Mouse (Mus musculus): ENCODE results near the gene Tspan12. TPM values are rescaled to one million over a fixed set of nuclear protein-coding genes. Genes with fewer than 3 reads are reported as not detected.

Tspan12 gene
- total and polyA plus RNA-seq, 3 experiments = 0.10 to 1.9 TPM; not detected in 1

DNA sequence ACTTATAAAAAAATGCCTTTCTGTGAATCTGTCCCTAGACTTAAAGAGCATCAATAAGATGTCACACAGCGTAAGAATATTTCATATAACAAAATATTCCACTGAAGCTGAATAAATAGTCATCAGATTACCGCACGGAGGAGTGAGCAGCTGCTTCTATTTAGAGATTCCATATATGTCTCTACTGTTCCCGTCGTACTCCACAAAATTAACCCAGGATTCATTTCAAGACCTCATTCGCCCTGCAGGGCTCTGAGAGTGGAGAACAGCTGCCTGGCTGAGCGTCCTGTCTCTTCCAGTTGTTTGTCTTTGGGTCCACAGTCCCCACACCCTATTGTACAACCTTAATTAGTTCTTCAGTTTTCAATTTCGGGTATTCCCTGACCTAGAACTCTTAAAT lies 11.9 kb upstream of the Tspan12 start:
- no peaks in the 10 kb centered on the region for H3K9me3 ChIP-seq (replicated peaks)
- H3K4me3 ChIP-seq (ENCODE audit: low read depth, low read length) = no peak overlapping the region
- no peak for TF ChIP-seq GATA2 (IDR thresholded peaks at IDR 0.05; ENCODE audit: borderline replicate concordance, low read depth, low read length)
- no peak for TF ChIP-seq GATA1 (IDR thresholded peaks at IDR 0.05; ENCODE audit: borderline replicate concordance, low read length)
- no peak for TF ChIP-seq POLR2AphosphoS5 (IDR thresholded peaks at IDR 0.05; ENCODE audit: insufficient replicate concordance, low read depth, low read length)
- no peak for TF ChIP-seq CTCF (IDR thresholded peaks at IDR 0.05; ENCODE audit: low read depth, low read length)
- no peak for TF ChIP-seq TAL1 (conservative IDR thresholded peaks at IDR 0.05; ENCODE audit: low read depth, low read length)
- no peak for DNase-seq (ENCODE audit: low spot score)
- H3K4me1 ChIP-seq (ENCODE audit: insufficient read depth, low read depth, low read length) = no peaks in the 10 kb centered on the region; the same call in 1 of the 2 replicates
- ATAC-seq (ENCODE audit: extremely low read depth, insufficient number of reproducible peaks, low FRiP score, poor library complexity, severe bottlenecking) = no peak
- peaks cover 32% of the 10 kb centered on the region for H3K27me3 ChIP-seq (ENCODE audit: insufficient read depth, low read length)
- no peaks in the 10 kb centered on the region for H3K36me3 ChIP-seq (replicated peaks)

DNA sequence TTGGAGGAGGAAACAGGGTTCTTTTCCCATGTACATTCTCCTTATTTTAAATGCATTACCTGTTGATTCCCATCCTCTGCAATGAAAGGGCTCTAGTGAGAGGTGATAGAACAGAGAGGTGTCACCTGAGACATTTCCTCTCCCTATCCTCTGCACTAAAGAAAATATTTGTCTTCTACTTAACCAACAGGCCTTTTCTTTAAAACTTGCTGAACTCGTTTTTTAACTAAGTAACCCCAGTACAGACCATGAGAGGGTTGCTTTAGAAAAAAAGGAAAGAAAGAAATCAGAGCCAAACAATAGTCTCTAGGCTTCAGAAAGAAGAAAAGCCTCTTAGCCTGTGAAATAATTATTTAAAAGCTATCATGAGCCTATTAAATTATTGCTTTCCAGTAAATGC lies 11.2 kb upstream of the Tspan12 start:
- no peaks in the 10 kb centered on the region; the same call in 1 of the 2 replicates for H3K4me1 ChIP-seq (ENCODE audit: insufficient read depth, low read depth, low read length)
- peaks cover 36% of the 10 kb centered on the region for H3K27me3 ChIP-seq (ENCODE audit: insufficient read depth, low read length)
- TF ChIP-seq TAL1 (conservative IDR thresholded peaks at IDR 0.05; ENCODE audit: low read depth, low read length) (no peak), CTCF (IDR thresholded peaks at IDR 0.05; ENCODE audit: low read depth, low read length) (no peak), GATA2 (IDR thresholded peaks at IDR 0.05; ENCODE audit: borderline replicate concordance, low read depth, low read length) (no peak), GATA1 (IDR thresholded peaks at IDR 0.05; ENCODE audit: borderline replicate concordance, low read length) (no peak), POLR2AphosphoS5 (IDR thresholded peaks at IDR 0.05; ENCODE audit: insufficient replicate concordance, low read depth, low read length) (no peak)
- no peaks in the 10 kb centered on the region for H3K36me3 ChIP-seq (replicated peaks)
- no peaks in the 10 kb centered on the region for H3K9me3 ChIP-seq (replicated peaks)
- no peak for ATAC-seq (ENCODE audit: extremely low read depth, insufficient number of reproducible peaks, low FRiP score, poor library complexity, severe bottlenecking)
- no peak for DNase-seq (ENCODE audit: low spot score)
- no peak overlapping the region for H3K4me3 ChIP-seq (ENCODE audit: low read depth, low read length)

DNA sequence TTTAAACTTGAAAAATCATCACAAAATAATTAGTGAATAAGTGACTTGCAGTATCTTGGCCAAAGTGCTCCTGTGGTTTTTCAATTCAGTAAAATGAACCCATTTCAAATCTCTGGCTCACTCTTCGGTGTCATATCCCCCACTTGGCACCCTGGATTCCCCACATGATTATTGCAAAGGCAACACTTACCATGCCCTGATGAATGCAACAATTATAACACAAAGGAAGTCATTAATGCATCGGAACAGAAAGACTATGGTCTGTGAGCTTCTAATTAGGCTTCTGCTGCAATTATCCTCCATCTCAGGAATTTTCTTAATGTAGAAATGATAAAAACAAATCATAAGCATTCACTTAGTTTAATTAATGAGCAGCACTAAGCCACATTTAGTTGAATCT lies 9.0 kb upstream of the Tspan12 start:
- ATAC-seq (ENCODE audit: extremely low read depth, insufficient number of reproducible peaks, low FRiP score, poor library complexity, severe bottlenecking) = no peak
- H3K4me3 ChIP-seq (ENCODE audit: low read depth, low read length) = no peak overlapping the region
- no peaks in the 10 kb centered on the region; the same call in 1 of the 2 replicates for H3K4me1 ChIP-seq (ENCODE audit: insufficient read depth, low read depth, low read length)
- no peaks in the 10 kb centered on the region for H3K36me3 ChIP-seq (replicated peaks)
- no peak for TF ChIP-seq CTCF (IDR thresholded peaks at IDR 0.05; ENCODE audit: low read depth, low read length)
- no peak for TF ChIP-seq GATA1 (IDR thresholded peaks at IDR 0.05; ENCODE audit: borderline replicate concordance, low read length)
- no peak for TF ChIP-seq GATA2 (IDR thresholded peaks at IDR 0.05; ENCODE audit: borderline replicate concordance, low read depth, low read length)
- TF ChIP-seq TAL1 (conservative IDR thresholded peaks at IDR 0.05; ENCODE audit: low read depth, low read length) = no peak
- TF ChIP-seq POLR2AphosphoS5 (IDR thresholded peaks at IDR 0.05; ENCODE audit: insufficient replicate concordance, low read depth, low read length) = no peak
- H3K9me3 ChIP-seq (replicated peaks) = no peaks in the 10 kb centered on the region
- peaks cover 42% of the 10 kb centered on the region for H3K27me3 ChIP-seq (ENCODE audit: insufficient read depth, low read length)
- no peak for DNase-seq (ENCODE audit: low spot score)

DNA sequence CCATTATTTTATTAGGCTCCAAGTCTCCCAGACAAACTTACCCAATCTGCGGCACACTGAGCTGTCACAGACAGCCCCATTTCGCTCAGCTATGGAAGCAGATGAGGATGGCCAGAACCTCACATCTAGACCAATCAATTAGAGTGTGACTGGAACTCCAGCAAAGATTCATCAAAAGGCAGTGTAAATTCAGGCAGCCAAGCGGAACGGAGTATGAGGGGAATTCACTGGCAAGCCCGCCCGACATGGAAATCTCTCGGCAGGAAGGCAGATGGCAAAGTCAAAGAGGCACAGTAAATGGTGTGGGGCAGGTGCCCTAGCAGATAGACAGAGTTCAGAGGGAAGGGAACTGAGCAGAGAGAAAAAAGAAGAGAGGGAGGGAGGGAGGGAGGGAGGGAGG lies 5.5 kb upstream of the Tspan12 start:
- Histone ChIP-seq H3K36me3 (replicated peaks) (no peaks in the 10 kb centered on the region), H3K4me3 (ENCODE audit: low read depth, low read length) (no peak overlapping the region), H3K27me3 (ENCODE audit: insufficient read depth, low read length) (peaks cover 43% of the 10 kb centered on the region), H3K4me1 (ENCODE audit: insufficient read depth, low read depth, low read length) (no peaks in the 10 kb centered on the region; the same call in 1 of the 2 replicates), H3K9me3 (replicated peaks) (no peaks in the 10 kb centered on the region)
- TF ChIP-seq POLR2AphosphoS5 (IDR thresholded peaks at IDR 0.05; ENCODE audit: insufficient replicate concordance, low read depth, low read length) (no peak), GATA1 (IDR thresholded peaks at IDR 0.05; ENCODE audit: borderline replicate concordance, low read length) (no peak), TAL1 (conservative IDR thresholded peaks at IDR 0.05; ENCODE audit: low read depth, low read length) (no peak), GATA2 (IDR thresholded peaks at IDR 0.05; ENCODE audit: borderline replicate concordance, low read depth, low read length) (no peak), CTCF (IDR thresholded peaks at IDR 0.05; ENCODE audit: low read depth, low read length) (no peak)
- DNase-seq (ENCODE audit: low spot score) = no peak
- ATAC-seq (ENCODE audit: extremely low read depth, insufficient number of reproducible peaks, low FRiP score, poor library complexity, severe bottlenecking) = no peak

DNA sequence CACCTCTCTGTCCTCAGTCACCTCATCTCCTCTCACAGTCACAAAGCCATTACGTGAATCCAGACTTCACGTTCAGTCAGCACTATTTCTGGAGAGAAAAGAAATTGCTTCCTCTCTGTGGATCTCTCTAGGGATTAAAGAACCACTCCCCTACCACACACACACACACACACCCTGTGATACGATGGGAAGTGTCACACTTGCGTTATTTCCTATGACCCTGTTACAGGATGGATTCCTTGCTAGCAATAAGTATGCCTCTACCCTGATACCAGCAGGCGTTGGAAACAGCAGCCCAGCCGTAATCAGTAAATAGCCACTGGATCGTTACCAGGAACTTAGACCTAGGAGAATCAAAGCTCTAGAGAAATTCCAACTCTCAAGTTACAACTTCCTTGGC lies 3.6 kb upstream of the Tspan12 start:
- H3K4me3 ChIP-seq (ENCODE audit: low read depth, low read length) = no peak overlapping the region
- ATAC-seq (ENCODE audit: extremely low read depth, insufficient number of reproducible peaks, low FRiP score, poor library complexity, severe bottlenecking) = no peak
- DNase-seq (ENCODE audit: low spot score) = no peak
- no peak for TF ChIP-seq GATA2 (IDR thresholded peaks at IDR 0.05; ENCODE audit: borderline replicate concordance, low read depth, low read length)
- TF ChIP-seq TAL1 (conservative IDR thresholded peaks at IDR 0.05; ENCODE audit: low read depth, low read length) = no peak
- TF ChIP-seq CTCF (IDR thresholded peaks at IDR 0.05; ENCODE audit: low read depth, low read length) = no peak
- no peak for TF ChIP-seq POLR2AphosphoS5 (IDR thresholded peaks at IDR 0.05; ENCODE audit: insufficient replicate concordance, low read depth, low read length)
- no peak for TF ChIP-seq GATA1 (IDR thresholded peaks at IDR 0.05; ENCODE audit: borderline replicate concordance, low read length)
- peaks cover 43% of the 10 kb centered on the region for H3K27me3 ChIP-seq (ENCODE audit: insufficient read depth, low read length)
- no peaks in the 10 kb centered on the region for H3K9me3 ChIP-seq (replicated peaks)
- H3K4me1 ChIP-seq (ENCODE audit: insufficient read depth, low read depth, low read length) = peaks cover 4% of the 10 kb centered on the region
- no peaks in the 10 kb centered on the region for H3K36me3 ChIP-seq (replicated peaks)

DNA sequence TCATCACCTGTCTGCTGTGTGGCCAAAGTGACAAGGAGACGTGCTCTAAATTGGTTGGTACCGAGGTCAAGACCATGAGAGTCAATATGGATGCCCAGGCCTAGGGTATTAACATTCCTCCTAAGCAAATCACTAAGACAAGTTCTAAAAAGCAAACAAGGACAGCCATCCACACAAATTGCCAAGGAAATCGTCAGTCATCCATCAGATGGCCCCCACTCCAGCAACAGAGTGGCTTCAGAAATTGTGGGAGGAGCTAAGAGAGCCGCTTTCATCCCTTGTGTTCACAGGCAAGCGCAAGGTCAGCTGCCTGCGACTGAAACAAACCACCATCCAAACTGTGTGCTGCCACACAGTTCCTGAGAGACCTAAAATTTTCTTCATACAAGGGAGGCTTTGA lies 1.0 kb upstream of the Tspan12 start:
- Histone ChIP-seq H3K9me3 (replicated peaks) (no peaks in the 10 kb centered on the region), H3K27me3 (ENCODE audit: insufficient read depth, low read length) (peaks cover 33% of the 10 kb centered on the region), H3K4me1 (ENCODE audit: insufficient read depth, low read depth, low read length) (peaks cover 6% of the 10 kb centered on the region), H3K36me3 (replicated peaks) (peaks cover under 1% of the 10 kb centered on the region), H3K4me3 (ENCODE audit: low read depth, low read length) (no peak overlapping the region)
- no peak for ATAC-seq (ENCODE audit: extremely low read depth, insufficient number of reproducible peaks, low FRiP score, poor library complexity, severe bottlenecking)
- TF ChIP-seq POLR2AphosphoS5 (IDR thresholded peaks at IDR 0.05; ENCODE audit: insufficient replicate concordance, low read depth, low read length) (no peak), CTCF (IDR thresholded peaks at IDR 0.05; ENCODE audit: low read depth, low read length) (no peak), TAL1 (conservative IDR thresholded peaks at IDR 0.05; ENCODE audit: low read depth, low read length) (no peak), GATA1 (IDR thresholded peaks at IDR 0.05; ENCODE audit: borderline replicate concordance, low read length) (no peak), GATA2 (IDR thresholded peaks at IDR 0.05; ENCODE audit: borderline replicate concordance, low read depth, low read length) (no peak)
- no peak for DNase-seq (ENCODE audit: low spot score)

Measured in G1E (cell line).